Mouse (Mus musculus) forebrain, embryonic 13.5 days (tissue): Measurements from ENCODE around the gene Gtf3c2. TPM values are rescaled to one million over a fixed set of nuclear protein-coding genes. Genes with fewer than 3 reads are reported as not detected.

Source experiments
- ATAC-seq: fragments of 200-750 bp; cut with Nextera tagmentation; 2 replicates; pipeline ENCODE4 v1.8.0; 2017
- H3K27ac ChIP-seq: fragments of 300-500 bp; sonication (generic); 2 replicates; pipeline ENCODE4 v1.5.1; 2015; ENCODE audit warnings: inconsistent platforms, mild to moderate bottlenecking, moderate library complexity
- H3K27me3 ChIP-seq: fragments of 300-500 bp; sonication (generic); 2 replicates; pipeline ENCODE4 v1.6.1; 2015; ENCODE audit warnings: mild to moderate bottlenecking, inconsistent platforms
- H3K36me3 ChIP-seq: fragments of 300-500 bp; sonication (generic); 2 replicates; pipeline ENCODE4 v1.6.1; 2015; ENCODE audit warnings: mild to moderate bottlenecking, inconsistent platforms; ENCODE audit not compliant: poor library complexity, severe bottlenecking
- H3K4me1 ChIP-seq: fragments of 300-500 bp; sonication (generic); 2 replicates; pipeline ENCODE4 v1.6.1; 2015; ENCODE audit warnings: inconsistent platforms
- H3K4me2 ChIP-seq: fragments of 300-500 bp; sonication (generic); 2 replicates; pipeline ENCODE4 v1.6.1; 2015; ENCODE audit warnings: inconsistent platforms, mild to moderate bottlenecking, moderate library complexity
- H3K4me3 ChIP-seq: fragments of 300-500 bp; sonication (generic); 2 replicates; pipeline ENCODE4 v1.5.1; 2015; ENCODE audit warnings: mild to moderate bottlenecking, inconsistent platforms
- H3K9ac ChIP-seq: fragments of 300-500 bp; sonication (generic); 2 replicates; pipeline ENCODE4 v1.6.1; 2015; ENCODE audit warnings: mild to moderate bottlenecking, inconsistent platforms
- H3K9me3 ChIP-seq: fragments of 300-500 bp; sonication (generic); replicated peaks from 2 replicates; pipeline ENCODE4 v1.6.1; 2016; ENCODE audit warnings: inconsistent platforms
- WGBS: fragments of 180-500 bp; shearing (Covaris S2); methylation state at CpG from one replicate; pipeline ENCODE4 v1.1.7; 2015; 5-methylcytosine and 5-hydroxymethylcytosine counted together
- polyA plus RNA-seq: library from polyadenylated mRNA; unstranded; fragments of >200 nt; fragmentation: Nextera tagmentation; extraction: Ambion mirVana; gene quantifications from 2 replicates; pipeline ENCODE4 v1.2.1, GENCODE M21; 2015

The Gtf3c2 gene
- polyA plus RNA-seq, 1 experiment from 2014 or later = 76.5 TPM

GRCm38 (mm10) chr5:31168630-31169029 lies 11.3 kb downstream of the Gtf3c2 start:
- H3K27me3 ChIP-seq = no peaks in the 10 kb centered on the region
- no peak overlapping the region for H3K27ac ChIP-seq
- no peak overlapping the region for H3K4me3 ChIP-seq
- no peak overlapping the region for H3K4me2 ChIP-seq
- no peak overlapping the region for H3K9ac ChIP-seq
- no peak for ATAC-seq
- H3K9me3 ChIP-seq = no peaks in the 10 kb centered on the region
- H3K4me1 ChIP-seq = no peaks in the 10 kb centered on the region
- H3K36me3 ChIP-seq = peaks cover 97% of the 10 kb centered on the region
- 95% methylated on average over 4 of the region's 4 CpGs for WGBS

GRCm38 (mm10) chr5:31164878-31165277 lies 15.1 kb downstream of the Gtf3c2 start:
- WGBS = 95% methylated on average over 1 of the region's 1 CpGs
- H3K4me2 ChIP-seq = no peak overlapping the region
- no peaks in the 10 kb centered on the region for H3K27me3 ChIP-seq
- no peak overlapping the region for H3K27ac ChIP-seq
- H3K4me1 ChIP-seq = no peaks in the 10 kb centered on the region
- no peak overlapping the region for H3K4me3 ChIP-seq
- no peak for ATAC-seq
- no peaks in the 10 kb centered on the region for H3K9me3 ChIP-seq
- H3K36me3 ChIP-seq = peaks cover 90% of the 10 kb centered on the region
- no peak overlapping the region for H3K9ac ChIP-seq

DNA sequence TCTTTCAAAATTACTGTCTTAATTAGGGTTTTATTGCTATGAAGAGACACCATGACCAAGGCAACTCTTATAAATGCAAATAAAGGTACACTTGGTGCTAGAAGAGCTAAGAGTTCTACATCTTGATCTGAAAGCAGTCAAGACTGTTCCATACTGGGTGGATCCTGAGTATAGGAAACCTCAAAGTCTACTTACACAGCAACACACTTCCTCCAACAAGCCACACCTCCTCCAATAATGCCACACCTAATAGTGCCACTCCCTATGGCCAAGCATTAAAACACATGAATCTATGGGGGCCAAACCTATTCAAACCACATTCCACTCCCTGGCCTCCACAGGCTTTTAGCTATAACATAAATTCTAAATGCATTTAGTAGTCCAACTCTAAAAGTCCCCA lies 17.5 kb downstream of the Gtf3c2 start:
- H3K4me3 ChIP-seq = no peak overlapping the region
- no peak overlapping the region for H3K9ac ChIP-seq
- no peaks in the 10 kb centered on the region for H3K4me1 ChIP-seq
- no peak for ATAC-seq
- H3K4me2 ChIP-seq = no peak overlapping the region
- no peaks in the 10 kb centered on the region for H3K27me3 ChIP-seq
- peaks cover 90% of the 10 kb centered on the region for H3K36me3 ChIP-seq
- H3K27ac ChIP-seq = no peak overlapping the region
- no peaks in the 10 kb centered on the region for H3K9me3 ChIP-seq

DNA sequence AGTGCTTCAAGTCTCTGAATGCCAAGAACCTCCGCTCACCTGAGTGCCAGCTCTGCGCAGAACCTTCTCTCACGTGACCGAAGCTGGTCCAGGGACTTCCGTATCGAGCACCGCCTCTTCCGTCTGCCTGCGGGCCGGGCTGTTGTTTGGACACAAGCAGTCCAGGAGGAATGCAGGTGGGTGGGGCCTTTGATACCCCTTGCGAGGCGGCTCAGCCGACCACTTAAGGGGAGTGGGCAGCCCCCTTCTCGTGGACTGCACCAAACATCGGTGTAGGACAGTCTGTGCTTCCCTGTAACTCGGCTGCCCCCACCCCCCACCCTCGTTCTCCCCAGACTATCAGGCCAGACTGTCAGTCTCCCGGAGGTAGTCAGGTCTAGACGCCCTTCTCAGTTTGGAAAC lies 25.8 kb downstream of the Gtf3c2 start, which contains the start of gene Mpv17:
Gene Mpv17, minus strand, starts transcription at position 100 of the 402 bp plus-strand sequence.
- H3K9ac ChIP-seq = peak within 1 kb of the TSS; percentile 72
- no peaks in the 10 kb centered on the region for H3K9me3 ChIP-seq
- H3K4me2 ChIP-seq = peak within 1 kb of the TSS; percentile 79
- H3K4me1 ChIP-seq = peaks cover 14% of the 10 kb centered on the region
- peak; percentile 96 for ATAC-seq
- peaks cover 41% of the 10 kb centered on the region for H3K36me3 ChIP-seq
- peak within 1 kb of the TSS; percentile 51; the same call in 1 of the 2 replicates for H3K27ac ChIP-seq
- under 1% methylated on average over 19 of the region's 19 CpGs for WGBS
- H3K27me3 ChIP-seq = no peaks in the 10 kb centered on the region
- H3K4me3 ChIP-seq = peak within 1 kb of the TSS; percentile 56

DNA sequence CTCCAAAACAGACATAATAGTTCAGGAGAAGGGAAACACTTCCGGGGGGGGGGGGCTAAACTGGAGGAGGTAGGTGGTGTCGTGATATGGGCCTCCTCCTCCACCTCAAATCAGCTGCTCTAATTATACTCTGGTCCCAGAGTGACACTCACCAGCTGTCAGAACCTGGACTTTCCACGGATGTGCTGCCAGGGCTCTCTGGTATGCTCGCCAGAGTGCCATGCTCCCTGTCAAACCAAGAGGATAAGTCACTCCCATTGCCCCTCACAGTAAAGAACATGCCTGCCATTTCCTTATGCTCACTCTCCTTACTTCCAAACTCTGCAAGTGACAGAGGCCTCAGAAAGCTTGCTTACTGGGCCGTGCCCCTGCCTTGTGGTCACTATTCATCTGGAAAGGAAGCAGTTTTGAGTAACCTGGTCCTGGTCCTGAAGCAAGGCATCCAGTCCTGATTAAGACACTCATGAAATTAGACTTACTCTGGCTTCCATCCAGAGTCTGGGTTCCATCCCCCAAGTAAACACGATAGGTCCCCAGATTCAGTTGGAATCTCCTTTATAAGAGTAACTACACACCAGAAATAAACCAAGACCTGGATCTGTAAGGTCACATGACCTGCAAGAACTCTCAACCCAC lies 26.3 kb downstream of the Gtf3c2 start:
- Histone ChIP-seq H3K27me3 (no peaks in the 10 kb centered on the region), H3K9ac (peak overlapping the region; percentile 72), H3K27ac (no peak overlapping the region), H3K36me3 (peaks cover 36% of the 10 kb centered on the region), H3K9me3 (no peaks in the 10 kb centered on the region), H3K4me3 (peak overlapping the region; percentile 56), H3K4me2 (peak overlapping the region; percentile 79), H3K4me1 (peaks cover 14% of the 10 kb centered on the region)
- WGBS = 41% methylated on average over 6 of the region's 6 CpGs
- ATAC-seq = peak; percentile 16

DNA sequence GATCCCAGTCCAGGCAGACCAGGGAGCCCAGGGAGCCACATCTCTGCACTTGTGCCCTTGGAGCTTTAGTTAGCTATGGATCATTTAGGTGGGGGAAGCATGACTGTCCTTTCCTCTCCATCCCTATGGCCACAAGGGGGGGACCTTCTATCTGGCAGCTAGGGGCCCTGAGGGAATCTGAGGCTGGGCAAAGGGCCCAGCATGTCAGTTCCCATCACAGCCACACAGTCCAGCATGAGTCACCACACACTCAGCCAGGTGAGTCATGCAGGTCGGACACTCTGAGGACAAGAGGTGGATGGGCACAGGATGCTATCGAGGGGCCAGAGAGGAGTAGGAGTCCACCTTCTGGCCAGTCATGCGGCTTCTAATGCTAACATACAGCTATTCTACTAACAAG lies 28.2 kb downstream of the Gtf3c2 start:
- no peak overlapping the region for H3K4me3 ChIP-seq
- H3K27me3 ChIP-seq = no peaks in the 10 kb centered on the region
- peaks cover 17% of the 10 kb centered on the region for H3K36me3 ChIP-seq
- H3K9me3 ChIP-seq = no peaks in the 10 kb centered on the region
- H3K9ac ChIP-seq = no peak overlapping the region
- ATAC-seq = no peak
- WGBS = 84% methylated on average over 3 of the region's 3 CpGs
- peaks cover 14% of the 10 kb centered on the region for H3K4me1 ChIP-seq
- H3K4me2 ChIP-seq = no peak overlapping the region
- no peak overlapping the region for H3K27ac ChIP-seq

- ATAC-seq = no peak
- Histone ChIP-seq H3K4me1 (peaks cover 13% of the 10 kb centered on the region), H3K4me2 (no peak overlapping the region), H3K9ac (no peak overlapping the region), H3K27ac (no peak overlapping the region), H3K36me3 (peaks cover 24% of the 10 kb centered on the region; the same call in 1 of the 2 replicates), H3K4me3 (no peak overlapping the region), H3K9me3 (no peaks in the 10 kb centered on the region), H3K27me3 (no peaks in the 10 kb centered on the region)
- WGBS = 87% methylated on average over 4 of the region's 4 CpGs
Measured at GRCm38 (mm10) chr5:31149781-31150180, 30.2 kb downstream of the Gtf3c2 start.

DNA sequence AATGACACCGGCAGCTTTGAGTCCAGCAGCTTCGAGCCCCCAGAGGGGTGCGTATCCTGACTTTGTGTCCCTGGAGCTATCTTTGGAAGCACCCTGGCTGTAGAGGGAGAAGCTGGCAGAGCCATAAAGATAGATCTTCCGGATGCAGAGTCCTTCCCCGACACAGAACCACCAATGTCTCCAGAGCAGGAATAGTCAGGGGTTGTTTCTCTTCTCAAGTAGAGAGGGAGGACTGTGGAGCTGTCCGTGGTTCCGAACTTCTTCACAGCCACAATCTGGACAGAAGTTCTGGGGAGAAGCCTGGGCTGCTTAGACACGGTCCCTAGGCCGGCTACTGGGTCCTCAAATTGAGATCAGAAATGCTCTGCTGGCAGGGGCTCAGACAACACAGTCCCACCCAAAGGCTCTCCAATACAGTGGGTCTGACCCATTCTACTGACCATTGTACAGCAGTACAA lies 40.9 kb downstream of the Gtf3c2 start:
- Histone ChIP-seq H3K27ac (no peak overlapping the region), H3K27me3 (peaks cover 61% of the 10 kb centered on the region), H3K36me3 (peaks cover 18% of the 10 kb centered on the region), H3K9me3 (no peaks in the 10 kb centered on the region), H3K4me2 (no peak overlapping the region), H3K4me3 (no peak overlapping the region), H3K4me1 (peaks cover 20% of the 10 kb centered on the region), H3K9ac (no peak overlapping the region)
- ATAC-seq = no peak
- WGBS = 17% methylated on average over 9 of the region's 9 CpGs

DNA sequence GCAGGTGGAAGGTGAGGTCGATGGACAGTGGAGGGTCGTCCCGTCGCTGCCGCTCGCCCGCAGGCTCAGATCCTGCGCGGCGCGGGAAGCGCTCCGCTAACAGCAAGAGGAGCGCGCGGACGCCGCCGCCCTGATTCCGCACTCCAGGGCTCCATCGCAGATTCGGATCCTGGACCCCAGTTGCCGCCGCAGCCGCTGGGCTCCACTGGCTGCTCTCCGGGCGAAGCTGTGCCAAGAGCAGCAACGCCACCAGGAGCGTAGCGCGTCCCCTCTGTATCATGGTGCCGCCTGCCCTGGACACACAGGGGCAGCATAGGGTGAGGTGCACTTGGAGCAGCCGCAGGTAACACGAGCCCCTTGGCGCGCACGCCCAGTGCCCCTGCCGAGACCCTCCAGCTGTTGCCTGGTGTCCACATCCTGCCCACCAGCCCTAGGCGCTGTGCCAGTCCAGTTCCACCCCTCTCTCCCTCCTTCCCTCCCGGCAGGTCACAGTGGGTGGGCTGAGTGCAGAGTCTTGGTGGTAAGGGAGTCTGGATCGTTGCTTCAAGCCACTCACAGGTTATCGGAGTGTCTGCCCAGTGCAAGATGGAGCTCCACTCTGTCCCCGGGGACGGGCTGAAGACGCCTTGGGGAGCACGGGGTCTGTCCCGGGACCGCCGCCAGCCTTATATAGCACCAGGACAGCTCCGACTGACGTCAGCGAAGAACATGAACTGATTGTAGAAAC lies 41.5 kb downstream of the Gtf3c2 start, which contains the start of gene Ucn:
Gene Ucn, minus strand, starts transcription at position 589 of the 727 bp plus-strand sequence.
- peak within 1 kb of the TSS; percentile 27 for H3K4me3 ChIP-seq
- peak within 1 kb of the TSS; percentile 52 for H3K4me2 ChIP-seq
- peaks cover 20% of the 10 kb centered on the region for H3K4me1 ChIP-seq
- H3K9me3 ChIP-seq = no peaks in the 10 kb centered on the region
- H3K27me3 ChIP-seq = peaks cover 67% of the 10 kb centered on the region
- H3K9ac ChIP-seq = peak within 1 kb of the TSS; percentile 8; the same call in 1 of the 2 replicates
- no peak for ATAC-seq
- WGBS = 1% methylated on average over 48 of the region's 52 CpGs
- H3K27ac ChIP-seq = no peak within 1 kb of the TSS
- peaks cover 13% of the 10 kb centered on the region for H3K36me3 ChIP-seq

DNA sequence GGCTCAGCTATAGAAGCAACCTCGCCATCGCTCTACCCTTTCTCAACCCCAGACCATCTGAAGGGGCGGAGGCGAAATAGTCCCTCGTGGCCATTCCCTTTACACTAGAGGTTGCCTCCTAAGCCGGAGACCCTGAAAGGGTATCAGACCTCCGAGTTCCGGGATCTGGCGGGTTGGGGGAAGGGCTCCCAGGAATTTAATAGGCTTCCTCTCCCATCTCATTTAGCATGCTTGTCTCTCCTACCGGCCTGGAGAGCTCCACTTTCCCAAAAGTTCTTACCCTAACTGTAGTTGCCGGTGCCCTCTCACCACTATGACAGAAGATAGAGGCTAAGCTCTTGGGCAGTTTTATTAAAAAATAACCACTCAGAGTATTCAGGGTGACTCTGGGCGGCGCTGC lies 42.3 kb downstream of the Gtf3c2 start:
- Histone ChIP-seq H3K27me3 (peaks cover 69% of the 10 kb centered on the region), H3K9ac (no peak overlapping the region)
- WGBS = under 1% methylated on average over 13 of the region's 13 CpGs

DNA sequence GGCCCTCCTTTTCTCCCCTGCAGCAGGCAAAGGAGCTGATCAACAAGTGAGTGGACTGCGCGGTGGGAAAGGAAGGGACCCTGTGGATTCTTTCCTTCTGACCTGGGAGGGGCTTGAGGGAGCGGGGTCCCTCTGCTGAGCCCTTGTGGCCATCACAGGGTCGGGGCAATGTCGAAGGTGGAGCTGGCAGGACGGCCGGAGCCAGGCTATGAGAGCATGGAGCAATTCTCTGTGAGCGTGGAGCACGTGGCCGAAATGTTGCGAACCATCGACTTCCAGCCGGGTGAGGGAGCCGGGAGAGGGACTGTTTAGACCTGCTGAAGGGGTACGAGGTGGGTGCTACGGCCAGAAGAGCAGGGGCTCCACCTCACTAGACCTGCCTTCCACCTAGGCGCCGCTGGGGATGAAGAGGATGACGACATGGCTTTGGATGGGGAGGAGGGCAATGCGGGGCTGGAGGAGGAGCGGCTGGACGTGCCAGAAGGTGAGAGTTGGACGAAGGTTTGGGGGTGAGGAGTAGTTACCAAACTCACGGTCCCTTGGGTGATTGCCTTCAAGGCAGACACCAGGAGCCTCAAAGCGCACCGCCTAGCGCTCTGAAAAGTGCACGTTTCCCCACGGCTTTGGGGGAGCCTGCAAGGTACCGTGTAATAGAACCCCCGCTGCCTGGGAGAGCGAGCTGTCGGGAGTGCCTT lies 43.1 kb downstream of the Gtf3c2 start:
- Histone ChIP-seq H3K9ac (no peak overlapping the region; the same call in 1 of the 2 replicates), H3K27ac (no peak overlapping the region), H3K27me3 (peaks cover 73% of the 10 kb centered on the region), H3K4me1 (peaks cover 20% of the 10 kb centered on the region), H3K4me3 (peak overlapping the region; percentile 27), H3K4me2 (peak overlapping the region; percentile 52), H3K36me3 (peaks cover 10% of the 10 kb centered on the region), H3K9me3 (no peaks in the 10 kb centered on the region)
- under 1% methylated on average over 33 of the region's 33 CpGs for WGBS
- ATAC-seq = 0 out of 2 replicates have a peak, but pooled peaks have one; percentile 24

More for the DNA sequence above, 42.3 kb downstream of the Gtf3c2 start:
- Histone ChIP-seq H3K4me1 (peaks cover 20% of the 10 kb centered on the region), H3K4me2 (peak overlapping the region; percentile 52), H3K36me3 (peaks cover 11% of the 10 kb centered on the region), H3K4me3 (peak overlapping the region; percentile 27), H3K27ac (no peak overlapping the region), H3K9me3 (no peaks in the 10 kb centered on the region)
- ATAC-seq = no peak

DNA sequence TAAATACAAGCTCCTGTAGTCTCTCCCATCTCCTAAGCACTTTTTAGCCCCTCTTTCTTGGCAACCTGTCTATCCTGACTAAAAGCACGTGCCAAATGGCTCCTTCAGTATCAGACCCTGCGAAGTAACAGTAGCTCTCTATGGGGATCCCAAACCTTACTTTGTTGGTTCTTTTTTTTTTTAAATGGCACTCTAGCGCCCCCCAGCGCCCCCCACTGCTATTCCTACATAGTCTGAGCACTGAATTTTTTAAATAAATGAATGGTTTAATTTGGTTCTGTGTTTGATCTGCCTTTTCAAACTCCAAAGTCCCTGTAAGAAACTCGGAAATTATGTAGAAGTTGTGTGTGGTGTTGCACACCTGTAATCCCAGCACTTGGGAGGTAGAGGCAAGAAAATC lies 53.9 kb downstream of the Gtf3c2 start:
- 44% methylated on average over 5 of the region's 5 CpGs for WGBS
- Histone ChIP-seq H3K27me3 (no peaks in the 10 kb centered on the region; the same call in 1 of the 2 replicates), H3K4me2 (no peak overlapping the region), H3K4me1 (no peaks in the 10 kb centered on the region), H3K27ac (no peak overlapping the region), H3K4me3 (no peak overlapping the region), H3K36me3 (no peaks in the 10 kb centered on the region), H3K9me3 (no peaks in the 10 kb centered on the region), H3K9ac (no peak overlapping the region)
- no peak for ATAC-seq
